Mouse (Mus musculus): ENCODE data around the gene Snupn. TPM values are rescaled to one million over a fixed set of nuclear protein-coding genes. Genes with fewer than 3 reads are reported as not detected.
"Not testable (repeated sequence)": the region's sequence is repeated elsewhere in the genome, so short reads cannot be mapped to it uniquely, and the experiment has no call there.

Gene Snupn
- polyA plus RNA-seq, 2 experiments = 4.6 to 8.7 TPM

- H3K27me3 ChIP-seq (ENCODE audit: control insufficient read depth, insufficient read depth, low read length); H3K4me3 ChIP-seq (ENCODE audit: insufficient read depth in 1 of 2, low read depth in 2 of 2, low read length in 2 of 2); H3K9ac ChIP-seq (replicated peaks); H3K4me2 ChIP-seq (ENCODE audit: low read depth); H3K36me3 ChIP-seq (replicated peaks; ENCODE audit: control insufficient read depth, insufficient read depth, low read depth); H3K27ac ChIP-seq; ATAC-seq (ENCODE audit: insufficient read depth); H3K9me3 ChIP-seq (ENCODE audit: control insufficient read depth, low read length); DNase-seq (ENCODE audit: low read depth in 3 of 3, low spot score in 3 of 3): not testable (repeated sequence)
- TF ChIP-seq CTCF (IDR thresholded peaks at IDR 0.05; ENCODE audit: low read depth) = peak; percentile 72
- WGBS (ENCODE audit: insufficient replicate concordance) = 18% methylated on average over 3 of the region's 3 CpGs
- H3K4me1 ChIP-seq (replicated peaks; ENCODE audit: control insufficient read depth in 2 of 2, insufficient read depth in 2 of 2, low read length in 1 of 2) = peaks cover 8 to 11% of the 10 kb centered on the region in 2 experiments
Measured at GRCm38 (mm10) chr9:56947481-56947880, 3.2 kb upstream of the Snupn start.

- H3K4me1 ChIP-seq (replicated peaks; ENCODE audit: control insufficient read depth in 2 of 2, insufficient read depth in 2 of 2, low read length in 1 of 2) = peaks cover 8 to 11% of the 10 kb centered on the region in 2 experiments
- H3K36me3 ChIP-seq (replicated peaks; ENCODE audit: control insufficient read depth, insufficient read depth, low read depth); H3K4me3 ChIP-seq (ENCODE audit: insufficient read depth in 1 of 2, low read depth in 2 of 2, low read length in 2 of 2); H3K9me3 ChIP-seq (ENCODE audit: control insufficient read depth, low read length); H3K27me3 ChIP-seq (ENCODE audit: control insufficient read depth, insufficient read depth, low read length); H3K27ac ChIP-seq; DNase-seq (ENCODE audit: low read depth in 3 of 3, low spot score in 3 of 3); ATAC-seq (ENCODE audit: insufficient read depth); H3K9ac ChIP-seq (replicated peaks); H3K4me2 ChIP-seq (ENCODE audit: low read depth): not testable (repeated sequence)
- 47% methylated on average over 5 of the region's 5 CpGs for WGBS (ENCODE audit: insufficient replicate concordance)
Measured at GRCm38 (mm10) chr9:56948699-56949098, 2.0 kb upstream of the Snupn start.

- DNase-seq (ENCODE audit: low read depth in 3 of 3, low spot score in 3 of 3) (no peak), ATAC-seq (ENCODE audit: insufficient read depth) (no peak)
- Histone ChIP-seq H3K36me3 (replicated peaks; ENCODE audit: control insufficient read depth, insufficient read depth, low read depth) (no peaks in the 10 kb centered on the region), H3K4me1 (replicated peaks; ENCODE audit: control insufficient read depth in 2 of 2, insufficient read depth in 2 of 2, low read length in 1 of 2) (peaks cover 8 to 11% of the 10 kb centered on the region in 2 experiments), H3K4me3 (ENCODE audit: insufficient read depth in 1 of 2, low read depth in 2 of 2, low read length in 2 of 2) (peak overlapping the region; percentile 47 to 49), H3K27me3 (ENCODE audit: control insufficient read depth, insufficient read depth, low read length) (no peaks in the 10 kb centered on the region), H3K9ac (replicated peaks) (peak overlapping the region; percentile 19; the same call in 1 of the 2 replicates), H3K9me3 (ENCODE audit: control insufficient read depth, low read length) (no peaks in the 10 kb centered on the region), H3K4me2 (ENCODE audit: low read depth) (peak overlapping the region; percentile 85), H3K27ac (no peak overlapping the region)
- 16% methylated on average over 13 of the region's 13 CpGs for WGBS (ENCODE audit: insufficient replicate concordance)
- TF ChIP-seq CTCF (IDR thresholded peaks at IDR 0.05; ENCODE audit: low read depth) (no peak), EP300 (IDR thresholded peaks at IDR 0.05; ENCODE audit: low read depth) (no peak)
Measured at GRCm38 (mm10) chr9:56949767-56950166, 911 bp upstream of the Snupn start.

- 69% methylated on average over 1 of the region's 1 CpGs for WGBS (ENCODE audit: insufficient replicate concordance)
- no peaks in the 10 kb centered on the region for H3K9me3 ChIP-seq (ENCODE audit: control insufficient read depth, low read length)
Measured at GRCm38 (mm10) chr9:56953562-56953961, 2.9 kb downstream of the Snupn start.

GRCm38 (mm10) chr9:56956966-56957675, 6.4 kb downstream of the Snupn start:
- Histone ChIP-seq H3K4me2 (ENCODE audit: low read depth) (no peak overlapping the region), H3K36me3 (replicated peaks; ENCODE audit: control insufficient read depth, insufficient read depth, low read depth) (no peaks in the 10 kb centered on the region), H3K9ac (replicated peaks) (no peak overlapping the region), H3K4me1 (replicated peaks; ENCODE audit: control insufficient read depth in 2 of 2, insufficient read depth in 2 of 2, low read length in 1 of 2) (peaks cover 0 to 1% of the 10 kb centered on the region in 2 experiments; a peak in 1 of 4 replicates), H3K4me3 (ENCODE audit: insufficient read depth in 1 of 2, low read depth in 2 of 2, low read length in 2 of 2) (no peak overlapping the region), H3K27me3 (ENCODE audit: control insufficient read depth, insufficient read depth, low read length) (no peaks in the 10 kb centered on the region), H3K9me3 (ENCODE audit: control insufficient read depth, low read length) (no peaks in the 10 kb centered on the region), H3K27ac (no peak overlapping the region)
- no peak for TF ChIP-seq CTCF (IDR thresholded peaks at IDR 0.05; ENCODE audit: low read depth)
- TF ChIP-seq EP300 (IDR thresholded peaks at IDR 0.05; ENCODE audit: low read depth) = no peak
- ATAC-seq (ENCODE audit: insufficient read depth) (no peak), DNase-seq (ENCODE audit: low read depth in 3 of 3, low spot score in 3 of 3) (no peak)
- WGBS (ENCODE audit: insufficient replicate concordance) = 63% methylated on average over 7 of the region's 7 CpGs

More at GRCm38 (mm10) chr9:56953562-56953961, 2.9 kb downstream of the Snupn start:
- Histone ChIP-seq H3K9ac (replicated peaks) (no peak overlapping the region), H3K27me3 (ENCODE audit: control insufficient read depth, insufficient read depth, low read length) (no peaks in the 10 kb centered on the region), H3K27ac (no peak overlapping the region), H3K36me3 (replicated peaks; ENCODE audit: control insufficient read depth, insufficient read depth, low read depth) (no peaks in the 10 kb centered on the region), H3K4me3 (ENCODE audit: insufficient read depth in 1 of 2, low read depth in 2 of 2, low read length in 2 of 2) (no peak overlapping the region), H3K4me2 (ENCODE audit: low read depth) (no peak overlapping the region), H3K4me1 (replicated peaks; ENCODE audit: control insufficient read depth in 2 of 2, insufficient read depth in 2 of 2, low read length in 1 of 2) (peaks cover 8 to 11% of the 10 kb centered on the region in 2 experiments)
- no peak for TF ChIP-seq CTCF (IDR thresholded peaks at IDR 0.05; ENCODE audit: low read depth)
- no peak for TF ChIP-seq EP300 (IDR thresholded peaks at IDR 0.05; ENCODE audit: low read depth)
- DNase-seq (ENCODE audit: low read depth in 3 of 3, low spot score in 3 of 3) = no peak
- ATAC-seq (ENCODE audit: insufficient read depth) = no peak

Measured in liver, embryonic 14.5 days (tissue).